Mouse (Mus musculus): ENCODE measurements around the gene Zfp667. TPM values are rescaled to one million over a fixed set of nuclear protein-coding genes. Genes with fewer than 3 reads are reported as not detected.
"Not testable (repeated sequence)": the region's sequence is repeated elsewhere in the genome, so short reads cannot be mapped to it uniquely, and the experiment has no call there.

Zfp667 gene
- polyA plus RNA-seq, 1 experiment from 2014 or later, result 16.5 TPM

- no peak overlapping the region for H3K4me3 ChIP-seq (ENCODE audit: low read depth, low read length)
- no peak overlapping the region for H3K27ac ChIP-seq (ENCODE audit: low read depth, low read length)
- WGBS, result 29% methylated on average over 16 of the region's 16 CpGs
- H3K4me1 ChIP-seq (replicated peaks; ENCODE audit: control insufficient read depth, insufficient read depth, low read length), result no peaks in the 10 kb centered on the region
- no peaks in the 10 kb centered on the region for H3K27me3 ChIP-seq (ENCODE audit: control insufficient read depth, insufficient read depth, low read length)
- H3K9ac ChIP-seq (ENCODE audit: low read depth, low read length), result no peak overlapping the region
- no peaks in the 10 kb centered on the region for H3K9me3 ChIP-seq (ENCODE audit: control insufficient read depth, low read length)
- no peak for DNase-seq (ENCODE audit: low spot score)
- no peaks in the 10 kb centered on the region for H3K36me3 ChIP-seq (ENCODE audit: control insufficient read depth, insufficient read depth, low read length)
- ATAC-seq (ENCODE audit: low FRiP score), result no peak
- no peak overlapping the region for H3K4me2 ChIP-seq (replicated peaks; ENCODE audit: low read depth, low read length)
Measured at GRCm38 (mm10) chr7:6258232-6259220, 27.9 kb upstream of the Zfp667 start.

- not testable (repeated sequence) for H3K27ac ChIP-seq (ENCODE audit: low read depth, low read length); ATAC-seq (ENCODE audit: low FRiP score); H3K9me3 ChIP-seq (ENCODE audit: control insufficient read depth, low read length); H3K27me3 ChIP-seq (ENCODE audit: control insufficient read depth, insufficient read depth, low read length); H3K4me1 ChIP-seq (replicated peaks; ENCODE audit: control insufficient read depth, insufficient read depth, low read length); H3K4me3 ChIP-seq (ENCODE audit: low read depth, low read length); DNase-seq (ENCODE audit: low spot score); H3K36me3 ChIP-seq (ENCODE audit: control insufficient read depth, insufficient read depth, low read length); H3K9ac ChIP-seq (ENCODE audit: low read depth, low read length); H3K4me2 ChIP-seq (replicated peaks; ENCODE audit: low read depth, low read length)
- 34% methylated on average over 2 of the region's 2 CpGs for WGBS
Measured at GRCm38 (mm10) chr7:6260004-6260403, 26.4 kb upstream of the Zfp667 start.

- no peak overlapping the region for H3K9ac ChIP-seq (ENCODE audit: low read depth, low read length)
- DNase-seq (ENCODE audit: low spot score), result no peak
Measured at GRCm38 (mm10) chr7:6262120-6262519, 24.3 kb upstream of the Zfp667 start.

DNA sequence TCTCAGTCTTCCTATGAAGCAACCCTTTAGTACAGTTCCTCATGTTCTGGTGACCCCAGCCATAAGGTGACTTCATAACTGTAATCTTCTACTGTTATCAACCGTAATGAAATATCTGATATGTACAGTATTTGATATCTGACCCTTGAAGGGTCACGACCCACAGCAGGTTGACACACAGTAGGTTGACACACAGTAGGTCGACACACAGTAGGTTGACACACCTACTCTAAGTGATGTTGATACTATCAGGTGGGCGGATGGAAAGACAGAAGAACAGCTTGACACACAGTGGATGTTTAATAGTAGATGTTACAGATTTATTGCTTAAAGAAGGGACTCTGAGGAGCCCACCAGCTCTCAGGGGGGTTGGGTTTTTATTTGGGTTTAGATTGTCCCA lies 23.4 kb upstream of the Zfp667 start:
- no peaks in the 10 kb centered on the region for H3K36me3 ChIP-seq (ENCODE audit: control insufficient read depth, insufficient read depth, low read length)
- H3K4me2 ChIP-seq (replicated peaks; ENCODE audit: low read depth, low read length), result no peak overlapping the region
- no peaks in the 10 kb centered on the region for H3K27me3 ChIP-seq (ENCODE audit: control insufficient read depth, insufficient read depth, low read length)
- no peak for ATAC-seq (ENCODE audit: low FRiP score)
- H3K9me3 ChIP-seq (ENCODE audit: control insufficient read depth, low read length), result no peaks in the 10 kb centered on the region
- no peaks in the 10 kb centered on the region for H3K4me1 ChIP-seq (replicated peaks; ENCODE audit: control insufficient read depth, insufficient read depth, low read length)
- no peak for DNase-seq (ENCODE audit: low spot score)
- no peak overlapping the region for H3K9ac ChIP-seq (ENCODE audit: low read depth, low read length)
- no peak overlapping the region for H3K4me3 ChIP-seq (ENCODE audit: low read depth, low read length)
- no peak overlapping the region for H3K27ac ChIP-seq (ENCODE audit: low read depth, low read length)
- WGBS, result 89% methylated on average over 4 of the region's 4 CpGs

More at GRCm38 (mm10) chr7:6262120-6262519, 24.3 kb upstream of the Zfp667 start:
- WGBS, result 83% methylated on average over 3 of the region's 3 CpGs
- no peak for ATAC-seq (ENCODE audit: low FRiP score)
- no peak overlapping the region for H3K27ac ChIP-seq (ENCODE audit: low read depth, low read length)
- no peak overlapping the region for H3K4me2 ChIP-seq (replicated peaks; ENCODE audit: low read depth, low read length)
- H3K4me3 ChIP-seq (ENCODE audit: low read depth, low read length), result no peak overlapping the region
- H3K36me3 ChIP-seq (ENCODE audit: control insufficient read depth, insufficient read depth, low read length), result no peaks in the 10 kb centered on the region
- H3K4me1 ChIP-seq (replicated peaks; ENCODE audit: control insufficient read depth, insufficient read depth, low read length), result no peaks in the 10 kb centered on the region
- no peaks in the 10 kb centered on the region for H3K9me3 ChIP-seq (ENCODE audit: control insufficient read depth, low read length)
- H3K27me3 ChIP-seq (ENCODE audit: control insufficient read depth, insufficient read depth, low read length), result no peaks in the 10 kb centered on the region

GRCm38 (mm10) chr7:6265695-6266094 lies 20.7 kb upstream of the Zfp667 start:
- H3K9ac ChIP-seq (ENCODE audit: low read depth, low read length), result no peak overlapping the region
- no peak overlapping the region for H3K4me3 ChIP-seq (ENCODE audit: low read depth, low read length)
- no peaks in the 10 kb centered on the region for H3K9me3 ChIP-seq (ENCODE audit: control insufficient read depth, low read length)
- DNase-seq (ENCODE audit: low spot score) (peak; percentile 27), ATAC-seq (ENCODE audit: low FRiP score) (no peak)
- H3K4me2 ChIP-seq (replicated peaks; ENCODE audit: low read depth, low read length), result no peak overlapping the region
- 67% methylated on average over 8 of the region's 8 CpGs for WGBS
- H3K36me3 ChIP-seq (ENCODE audit: control insufficient read depth, insufficient read depth, low read length), result no peaks in the 10 kb centered on the region
- H3K27ac ChIP-seq (ENCODE audit: low read depth, low read length), result no peak overlapping the region
- no peaks in the 10 kb centered on the region for H3K4me1 ChIP-seq (replicated peaks; ENCODE audit: control insufficient read depth, insufficient read depth, low read length)
- H3K27me3 ChIP-seq (ENCODE audit: control insufficient read depth, insufficient read depth, low read length), result no peaks in the 10 kb centered on the region

DNA sequence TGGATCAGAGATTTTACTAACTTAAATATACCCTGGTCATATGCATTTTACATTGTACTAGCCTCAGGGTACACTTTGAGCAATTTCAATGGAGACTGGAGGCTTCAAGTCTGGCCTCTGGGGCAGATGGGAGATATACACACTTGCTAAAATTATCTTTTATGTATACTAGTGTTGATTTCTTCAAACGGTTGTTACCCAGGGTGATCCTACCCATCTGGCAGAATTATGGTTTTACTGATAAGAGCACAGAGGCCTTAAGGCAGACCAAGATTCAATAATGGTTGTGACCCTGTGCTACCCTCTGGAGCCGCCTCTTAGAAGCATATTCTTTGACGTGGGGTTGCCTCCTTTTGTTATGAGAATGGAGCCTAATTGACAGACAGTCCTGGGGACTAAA lies 8.5 kb upstream of the Zfp667 start:
- 68% methylated on average over 3 of the region's 3 CpGs for WGBS
- Histone ChIP-seq H3K4me1 (replicated peaks; ENCODE audit: control insufficient read depth, insufficient read depth, low read length) (no peaks in the 10 kb centered on the region), H3K36me3 (ENCODE audit: control insufficient read depth, insufficient read depth, low read length) (no peaks in the 10 kb centered on the region), H3K9ac (ENCODE audit: low read depth, low read length) (no peak overlapping the region), H3K9me3 (ENCODE audit: control insufficient read depth, low read length) (no peaks in the 10 kb centered on the region), H3K27ac (ENCODE audit: low read depth, low read length) (no peak overlapping the region), H3K4me3 (ENCODE audit: low read depth, low read length) (no peak overlapping the region), H3K4me2 (replicated peaks; ENCODE audit: low read depth, low read length) (no peak overlapping the region), H3K27me3 (ENCODE audit: control insufficient read depth, insufficient read depth, low read length) (no peaks in the 10 kb centered on the region)
- ATAC-seq (ENCODE audit: low FRiP score) (no peak), DNase-seq (ENCODE audit: low spot score) (no peak)

DNA sequence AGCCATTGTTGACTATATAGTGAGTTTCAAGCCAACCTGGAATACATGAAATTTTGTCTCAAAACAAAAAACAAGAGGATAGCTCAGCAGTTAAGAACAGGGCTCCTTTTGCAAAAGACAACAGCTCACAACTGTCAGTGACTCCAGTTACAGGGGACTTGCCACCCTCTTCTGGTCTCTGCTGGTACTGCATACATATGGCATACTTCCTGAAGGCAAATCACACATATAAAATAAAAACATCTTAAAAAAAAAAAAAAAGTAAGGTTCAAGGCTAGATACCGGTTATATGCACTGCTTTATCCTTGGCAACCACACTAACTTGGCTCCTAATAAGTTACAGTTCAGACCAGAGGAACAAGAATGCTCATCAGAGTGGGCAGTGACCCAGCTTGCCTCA lies 3.6 kb upstream of the Zfp667 start:
- H3K27ac ChIP-seq (ENCODE audit: low read depth, low read length), result no peak overlapping the region
- H3K9ac ChIP-seq (ENCODE audit: low read depth, low read length), result no peak overlapping the region
- no peaks in the 10 kb centered on the region for H3K36me3 ChIP-seq (ENCODE audit: control insufficient read depth, insufficient read depth, low read length)
- H3K27me3 ChIP-seq (ENCODE audit: control insufficient read depth, insufficient read depth, low read length), result no peaks in the 10 kb centered on the region
- DNase-seq (ENCODE audit: low spot score), result peak; percentile 81
- H3K4me3 ChIP-seq (ENCODE audit: low read depth, low read length), result peak overlapping the region; percentile 45
- no peak for ATAC-seq (ENCODE audit: low FRiP score)
- H3K9me3 ChIP-seq (ENCODE audit: control insufficient read depth, low read length), result no peaks in the 10 kb centered on the region
- 0% methylated on average over 1 of the region's 1 CpGs for WGBS
- 0 out of 2 replicates have a peak, but pooled peaks cover 2% of the 10 kb centered on the region for H3K4me1 ChIP-seq (replicated peaks; ENCODE audit: control insufficient read depth, insufficient read depth, low read length)
- peak overlapping the region; percentile 39 for H3K4me2 ChIP-seq (replicated peaks; ENCODE audit: low read depth, low read length)

GRCm38 (mm10) chr7:6283451-6284075 lies 2.8 kb upstream of the Zfp667 start:
- peak; percentile 61 for ATAC-seq (ENCODE audit: low FRiP score)
- DNase-seq (ENCODE audit: low spot score), result peak; percentile 90
- under 1% methylated on average over 23 of the region's 23 CpGs for WGBS

More at GRCm38 (mm10) chr7:6283451-6284075, 2.8 kb upstream of the Zfp667 start:
- peak overlapping the region; percentile 39 for H3K4me2 ChIP-seq (replicated peaks; ENCODE audit: low read depth, low read length)
- H3K9me3 ChIP-seq (ENCODE audit: control insufficient read depth, low read length), result no peaks in the 10 kb centered on the region
- peak overlapping the region; percentile 45 for H3K4me3 ChIP-seq (ENCODE audit: low read depth, low read length)
- peak overlapping the region; percentile 67 for H3K27ac ChIP-seq (ENCODE audit: low read depth, low read length)
- 0 out of 2 replicates have a peak, but pooled peaks cover 2% of the 10 kb centered on the region for H3K4me1 ChIP-seq (replicated peaks; ENCODE audit: control insufficient read depth, insufficient read depth, low read length)
- H3K27me3 ChIP-seq (ENCODE audit: control insufficient read depth, insufficient read depth, low read length), result no peaks in the 10 kb centered on the region
- peak overlapping the region; percentile 60 for H3K9ac ChIP-seq (ENCODE audit: low read depth, low read length)
- no peaks in the 10 kb centered on the region for H3K36me3 ChIP-seq (ENCODE audit: control insufficient read depth, insufficient read depth, low read length)
